Mouse (Mus musculus): Measurements from ENCODE around the gene Mtx1.

GRCm38 (mm10) chr3:89254994-89255393 is 28.1 kb upstream of the Mtx1 start:
- no peak for TF ChIP-seq EP300 (IDR thresholded peaks at IDR 0.05; ENCODE audit: low read depth)
- no peak for TF ChIP-seq CTCF (IDR thresholded peaks at IDR 0.05; ENCODE audit: low read depth)
